Mouse (Mus musculus) heart, postnatal 0 days (tissue): ENCODE results near the gene B230217C12Rik.

Experiments used
- CTCF ChIP-seq: IDR thresholded peaks from 2 replicates; pipeline ENCODE4 v1.5.1; 2016; ENCODE audit warnings: antibody characterized with exemption, control low read depth, low read depth
- EP300 ChIP-seq: IDR thresholded peaks from 2 replicates; pipeline ENCODE4 v1.6.1; 2016; ENCODE audit warnings: antibody characterized with exemption, low read depth

GRCm38 (mm10) chr11:97824895-97825294 is 15.7 kb upstream of the B230217C12Rik start:
- TF ChIP-seq CTCF: no peak
- TF ChIP-seq EP300: no peak
